Mouse (Mus musculus) limb, embryonic 10.5 days (tissue): Measurements from ENCODE around the gene Hat1. TPM values are rescaled to one million over a fixed set of nuclear protein-coding genes. Genes with fewer than 3 reads are reported as not detected.

Source experiments
- DNase-seq: peaks from one replicate; pipeline ENCODE4 v3.0.0-alpha.2; 2017; ENCODE audit warnings: low spot score
- H3K27ac ChIP-seq: fragments of 300-500 bp; sonication (generic); 2 replicates; pipeline ENCODE4 v1.5.1; 2016; ENCODE audit warnings: mild to moderate bottlenecking
- H3K27me3 ChIP-seq: fragments of 300-500 bp; sonication (generic); 2 replicates; pipeline ENCODE4 v1.6.1; 2016; ENCODE audit warnings: low read depth, mild to moderate bottlenecking; ENCODE audit not compliant: poor library complexity, severe bottlenecking
- H3K36me3 ChIP-seq: fragments of 300-500 bp; sonication (generic); 2 replicates; pipeline ENCODE4 v1.6.1; 2016; ENCODE audit warnings: mild to moderate bottlenecking, moderate library complexity
- H3K4me1 ChIP-seq: fragments of 300-500 bp; sonication (generic); 2 replicates; pipeline ENCODE4 v1.6.1; 2016
- H3K4me3 ChIP-seq: fragments of 300-500 bp; sonication (generic); 2 replicates; pipeline ENCODE4 v1.5.1; 2016; ENCODE audit warnings: mild to moderate bottlenecking, moderate library complexity
- H3K9me3 ChIP-seq: fragments of 300-500 bp; sonication (generic); replicated peaks from 2 replicates; pipeline ENCODE4 v1.6.1; 2016; ENCODE audit warnings: mild to moderate bottlenecking
- WGBS: fragments of 180-500 bp; shearing (Covaris S2); methylation state at CpG from one replicate; pipeline ENCODE4 v1.1.7; 2016; 5-methylcytosine and 5-hydroxymethylcytosine counted together
- polyA plus RNA-seq: library from polyadenylated mRNA; unstranded; fragments of >200 nt; fragmentation: Nextera tagmentation; extraction: Ambion mirVana; gene quantifications from 2 replicates; pipeline ENCODE4 v1.2.1, GENCODE M21; 2016

Hat1 gene
- polyA plus RNA-seq, 1 experiment from 2014 or later = 176 TPM

DNA sequence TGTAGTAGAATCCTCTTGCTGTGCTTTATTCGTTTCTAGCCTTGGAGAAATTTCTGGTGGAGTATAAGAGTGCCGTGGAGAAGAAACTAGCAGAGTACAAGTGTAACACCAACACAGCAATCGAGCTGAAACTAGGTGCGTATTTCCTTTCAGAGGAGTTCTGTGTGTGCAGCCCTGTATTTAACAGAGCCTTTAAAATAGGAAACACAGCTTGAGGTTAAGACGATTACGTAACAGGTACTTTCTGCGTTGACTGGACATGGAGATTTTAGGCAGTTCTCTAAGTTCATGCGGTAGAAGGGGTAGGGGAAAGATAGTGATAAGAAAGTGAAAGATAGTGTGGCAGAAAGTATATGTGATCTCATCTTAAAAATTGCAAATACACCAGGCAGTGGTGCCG is 1.1 kb downstream of the Hat1 start:
- no peaks in the 10 kb centered on the region for H3K9me3 ChIP-seq
- H3K4me3 ChIP-seq = peak overlapping the region; percentile 85
- H3K36me3 ChIP-seq = peaks cover 42% of the 10 kb centered on the region
- DNase-seq = no peak
- H3K27ac ChIP-seq = peak overlapping the region; percentile 92
- H3K4me1 ChIP-seq = peaks cover 10% of the 10 kb centered on the region
- H3K27me3 ChIP-seq = no peaks in the 10 kb centered on the region
- 71% methylated on average over 9 of the region's 9 CpGs for WGBS

DNA sequence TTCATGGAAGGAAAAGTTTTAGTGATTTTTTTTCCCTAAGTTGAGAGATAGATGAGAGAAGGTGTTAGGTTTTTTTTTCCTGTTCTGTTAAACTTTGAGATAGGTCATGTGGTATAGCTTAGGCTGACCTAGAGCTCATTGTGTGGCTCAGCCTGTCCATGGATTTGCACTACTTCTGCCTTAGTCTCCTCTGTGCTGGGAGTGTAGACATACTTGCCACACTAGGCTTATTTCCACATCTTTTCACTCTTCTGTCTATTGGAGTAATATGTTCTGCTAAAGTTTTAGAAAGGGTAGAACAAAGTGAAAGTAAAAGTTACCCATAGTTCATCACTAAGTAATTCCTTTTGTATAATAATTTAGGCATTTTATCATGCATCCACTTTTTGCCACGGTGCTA is 16.9 kb downstream of the Hat1 start:
- no peaks in the 10 kb centered on the region for H3K4me1 ChIP-seq
- 95% methylated on average over 1 of the region's 1 CpGs for WGBS
- no peak overlapping the region for H3K27ac ChIP-seq
- H3K9me3 ChIP-seq = no peaks in the 10 kb centered on the region
- no peak for DNase-seq
- H3K4me3 ChIP-seq = no peak overlapping the region
- H3K36me3 ChIP-seq = peaks cover 93% of the 10 kb centered on the region
- H3K27me3 ChIP-seq = no peaks in the 10 kb centered on the region

- 91% methylated on average over 3 of the region's 3 CpGs for WGBS
Observed at GRCm38 (mm10) chr2:71418760-71419280, 30.1 kb downstream of the Hat1 start.

GRCm38 (mm10) chr2:71419408-71419807 is 30.6 kb downstream of the Hat1 start:
- Histone ChIP-seq H3K4me1 (no peaks in the 10 kb centered on the region), H3K36me3 (peaks cover 77% of the 10 kb centered on the region), H3K4me3 (no peak overlapping the region), H3K27ac (no peak overlapping the region), H3K27me3 (no peaks in the 10 kb centered on the region), H3K9me3 (no peaks in the 10 kb centered on the region)
- DNase-seq = no peak
- 90% methylated on average over 3 of the region's 3 CpGs for WGBS

More at GRCm38 (mm10) chr2:71418760-71419280, 30.1 kb downstream of the Hat1 start:
- Histone ChIP-seq H3K9me3 (no peaks in the 10 kb centered on the region), H3K27me3 (no peaks in the 10 kb centered on the region), H3K4me1 (no peaks in the 10 kb centered on the region), H3K36me3 (peaks cover 77% of the 10 kb centered on the region), H3K27ac (no peak overlapping the region), H3K4me3 (no peak overlapping the region)
- no peak for DNase-seq

DNA sequence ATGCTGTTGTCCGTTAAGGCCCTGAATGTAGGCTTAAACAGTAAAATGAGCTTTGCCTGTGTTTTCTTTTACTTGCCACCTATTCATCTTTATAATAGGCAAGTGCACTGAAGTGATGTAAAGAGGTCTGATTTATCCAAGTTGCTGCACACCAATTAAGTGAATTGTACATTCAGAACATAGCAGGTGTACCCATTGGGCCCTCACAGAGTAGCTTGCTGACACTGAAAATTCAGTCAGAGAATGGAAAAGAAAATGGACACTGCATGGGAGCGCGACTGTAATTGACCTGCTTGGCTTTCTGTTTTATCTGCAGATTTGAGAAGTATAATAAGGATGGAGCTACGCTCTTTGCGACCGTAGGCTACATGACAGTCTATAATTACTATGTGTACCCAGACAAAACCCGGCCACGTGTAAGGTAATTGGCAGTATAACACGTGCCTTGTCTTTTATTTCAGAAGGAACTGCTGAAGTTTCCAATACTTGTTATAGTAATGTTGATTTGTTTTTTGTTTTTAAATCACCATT is 32.2 kb downstream of the Hat1 start:
- WGBS = 94% methylated on average over 9 of the region's 9 CpGs
- DNase-seq = no peak
- no peak overlapping the region for H3K27ac ChIP-seq
- peaks cover 81% of the 10 kb centered on the region for H3K36me3 ChIP-seq
- no peaks in the 10 kb centered on the region for H3K27me3 ChIP-seq
- no peak overlapping the region for H3K4me3 ChIP-seq
- no peaks in the 10 kb centered on the region for H3K4me1 ChIP-seq
- no peaks in the 10 kb centered on the region for H3K9me3 ChIP-seq

DNA sequence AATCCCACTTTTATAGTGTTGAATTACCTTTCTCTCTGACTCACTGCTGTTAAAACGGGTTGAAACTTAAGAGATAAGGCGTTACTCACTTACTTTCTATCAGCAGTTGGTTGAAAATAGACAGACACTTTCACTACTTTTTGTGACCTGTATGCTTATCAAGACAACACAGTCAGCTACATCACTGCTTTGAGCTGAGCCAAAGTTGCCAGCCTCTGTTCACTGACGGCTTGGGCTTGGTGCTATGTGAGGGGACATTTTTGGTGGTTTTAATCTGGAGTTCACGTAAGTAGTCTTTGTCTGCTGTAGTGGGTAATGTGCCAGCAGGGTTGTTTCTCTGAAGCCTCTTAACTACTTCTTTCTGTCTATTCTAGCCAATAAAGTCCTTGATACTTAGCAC is 35.8 kb downstream of the Hat1 start:
- WGBS = 89% methylated on average over 4 of the region's 4 CpGs
- H3K4me3 ChIP-seq = no peak overlapping the region
- no peak overlapping the region for H3K27ac ChIP-seq
- peaks cover 95% of the 10 kb centered on the region for H3K36me3 ChIP-seq
- no peaks in the 10 kb centered on the region for H3K4me1 ChIP-seq
- no peaks in the 10 kb centered on the region for H3K9me3 ChIP-seq
- no peak for DNase-seq
- H3K27me3 ChIP-seq = no peaks in the 10 kb centered on the region

DNA sequence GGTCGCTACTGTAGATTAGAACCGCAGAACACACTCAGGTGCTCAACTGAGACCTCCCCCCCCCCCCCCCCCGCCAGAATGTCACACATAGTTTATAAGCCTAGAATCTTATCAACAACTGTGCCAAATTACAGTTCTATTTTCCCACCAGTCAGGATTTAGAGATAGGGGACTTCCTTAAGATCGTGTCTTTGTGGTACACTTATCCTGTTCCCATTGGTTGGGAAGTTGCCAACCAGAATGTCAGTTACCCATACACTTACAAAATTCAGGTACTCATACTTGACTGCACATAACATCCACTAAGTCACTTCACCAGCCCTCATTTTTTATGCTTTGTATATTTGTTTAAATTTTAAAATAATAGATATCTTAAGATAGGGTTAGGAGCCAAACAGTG is 46.7 kb downstream of the Hat1 start:
- Histone ChIP-seq H3K27me3 (no peaks in the 10 kb centered on the region), H3K4me1 (no peaks in the 10 kb centered on the region), H3K27ac (no peak overlapping the region), H3K4me3 (no peak overlapping the region), H3K9me3 (no peaks in the 10 kb centered on the region), H3K36me3 (peaks cover 88% of the 10 kb centered on the region)
- WGBS = 84% methylated on average over 4 of the region's 4 CpGs
- no peak for DNase-seq

DNA sequence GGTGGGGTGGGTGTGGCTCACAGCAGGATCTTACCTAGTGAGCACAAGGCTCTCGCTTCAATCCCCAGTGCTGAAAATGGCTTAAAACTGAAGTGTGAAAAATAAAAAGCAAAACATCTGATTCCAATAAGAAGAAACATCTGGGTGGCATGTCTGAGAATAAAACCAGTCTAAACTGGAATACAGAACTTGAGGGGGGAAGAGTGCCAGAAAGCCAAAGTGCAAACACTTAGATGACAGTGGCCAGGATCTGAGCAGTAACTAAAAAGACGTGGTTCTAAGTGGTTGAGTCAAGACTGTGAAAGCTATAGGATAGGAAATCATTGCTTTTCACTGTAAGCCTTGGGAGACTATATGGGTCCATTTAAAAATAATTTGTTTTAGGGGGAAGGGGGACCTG is 54.6 kb downstream of the Hat1 start:
- 30% methylated on average over 2 of the region's 2 CpGs for WGBS
- peaks cover 5% of the 10 kb centered on the region; the same call in 1 of the 2 replicates for H3K27me3 ChIP-seq
- H3K4me3 ChIP-seq = no peak overlapping the region

DNA sequence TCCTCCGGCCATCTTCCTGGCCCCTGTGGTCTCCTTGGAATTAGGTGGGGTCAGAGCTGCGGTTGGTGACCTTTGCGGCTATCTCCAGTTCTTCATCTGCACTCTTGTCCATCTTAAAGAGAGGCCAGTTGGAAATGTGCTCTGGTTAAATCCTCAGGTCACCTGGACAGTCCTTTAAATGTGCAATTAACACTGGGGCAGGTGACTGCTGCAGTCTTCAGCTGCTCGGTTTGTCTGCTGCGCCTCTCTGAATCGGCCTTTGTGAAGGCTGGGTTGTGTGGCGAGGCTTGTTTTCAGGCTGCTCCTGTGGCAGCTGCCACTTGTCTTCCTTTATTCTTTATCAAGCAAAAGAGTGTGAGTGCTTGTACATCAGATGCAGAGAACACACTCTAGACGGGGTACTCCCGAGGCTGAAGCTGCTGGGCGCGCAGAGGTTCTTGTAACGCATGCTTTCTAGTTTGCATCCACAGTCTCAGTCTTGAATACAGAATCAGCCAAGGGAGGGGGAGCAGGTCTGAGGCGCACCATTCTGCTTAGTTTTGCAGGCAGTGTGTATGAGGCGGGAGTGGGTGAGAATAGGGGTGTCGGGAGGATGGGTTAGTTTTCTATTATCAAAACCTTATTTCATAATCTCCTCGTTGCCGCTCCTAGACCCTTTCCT is 56.9 kb downstream of the Hat1 start:
- H3K9me3 ChIP-seq = no peaks in the 10 kb centered on the region
- H3K4me3 ChIP-seq = no peak overlapping the region
- H3K36me3 ChIP-seq = peaks cover 18% of the 10 kb centered on the region
- DNase-seq = no peak
- no peak overlapping the region for H3K27ac ChIP-seq
- 68% methylated on average over 17 of the region's 17 CpGs for WGBS
- H3K27me3 ChIP-seq = peaks cover 10% of the 10 kb centered on the region; the same call in 1 of the 2 replicates
- H3K4me1 ChIP-seq = no peaks in the 10 kb centered on the region

More for the DNA sequence above, 54.6 kb downstream of the Hat1 start:
- H3K9me3 ChIP-seq = no peaks in the 10 kb centered on the region
- H3K36me3 ChIP-seq = peaks cover 37% of the 10 kb centered on the region
- H3K4me1 ChIP-seq = no peaks in the 10 kb centered on the region
- DNase-seq = no peak
- H3K27ac ChIP-seq = no peak overlapping the region

GRCm38 (mm10) chr2:71449604-71450003 is 60.8 kb downstream of the Hat1 start:
- H3K4me1 ChIP-seq = peaks cover 10% of the 10 kb centered on the region
- no peak overlapping the region for H3K27ac ChIP-seq
- H3K4me3 ChIP-seq = no peak overlapping the region
- DNase-seq = no peak
- 17% methylated on average over 2 of the region's 2 CpGs for WGBS
- H3K9me3 ChIP-seq = no peaks in the 10 kb centered on the region
- peaks cover 23% of the 10 kb centered on the region for H3K27me3 ChIP-seq
- H3K36me3 ChIP-seq = no peaks in the 10 kb centered on the region

DNA sequence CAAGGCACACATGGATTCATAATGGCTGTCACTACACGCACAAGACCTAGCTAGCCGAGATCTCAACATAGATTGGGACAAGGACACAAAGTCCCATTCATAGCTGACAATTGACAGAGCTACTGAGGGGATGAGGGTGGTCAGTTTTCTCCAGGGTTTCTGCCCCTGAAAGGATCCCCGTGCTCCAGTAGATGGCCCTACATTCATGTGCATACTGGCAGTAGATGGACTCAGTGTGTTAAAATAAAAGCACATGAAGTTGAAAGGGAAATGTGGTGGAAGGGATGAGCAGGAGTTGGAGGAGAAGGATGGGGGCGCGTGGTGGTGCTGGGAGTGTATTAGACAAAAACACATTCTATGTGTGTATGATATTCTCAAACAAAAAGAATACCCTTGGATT is 63.0 kb downstream of the Hat1 start:
- Histone ChIP-seq H3K4me3 (no peak overlapping the region), H3K36me3 (no peaks in the 10 kb centered on the region), H3K27ac (no peak overlapping the region), H3K27me3 (peaks cover 18% of the 10 kb centered on the region), H3K9me3 (no peaks in the 10 kb centered on the region), H3K4me1 (peaks cover 12% of the 10 kb centered on the region)
- DNase-seq = no peak
- 73% methylated on average over 5 of the region's 5 CpGs for WGBS

GRCm38 (mm10) chr2:71453161-71453916 is 64.6 kb downstream of the Hat1 start, which contains the start of gene Metap1d:
Gene Metap1d (plus strand): TSS chr2:71453276.
- under 1% methylated on average over 61 of the region's 61 CpGs for WGBS
- Histone ChIP-seq H3K27me3 (peaks cover 18% of the 10 kb centered on the region), H3K4me1 (peaks cover 12% of the 10 kb centered on the region), H3K36me3 (no peaks in the 10 kb centered on the region), H3K4me3 (peak within 1 kb of the TSS; percentile 79), H3K27ac (peak within 1 kb of the TSS; percentile 86), H3K9me3 (no peaks in the 10 kb centered on the region)
- DNase-seq = peak; percentile 98

GRCm38 (mm10) chr2:71453917-71454260 is 65.1 kb downstream of the Hat1 start:
- 48% methylated on average over 4 of the region's 4 CpGs for WGBS
- Histone ChIP-seq H3K4me1 (peaks cover 12% of the 10 kb centered on the region), H3K36me3 (no peaks in the 10 kb centered on the region), H3K9me3 (no peaks in the 10 kb centered on the region), H3K27me3 (peaks cover 14% of the 10 kb centered on the region), H3K27ac (peak overlapping the region; percentile 86; the same call in 1 of the 2 replicates), H3K4me3 (peak overlapping the region; percentile 79)
- DNase-seq = no peak
